Mouse (Mus musculus): ENCODE data around the gene Ccdc136.

Gene Ccdc136

DNA sequence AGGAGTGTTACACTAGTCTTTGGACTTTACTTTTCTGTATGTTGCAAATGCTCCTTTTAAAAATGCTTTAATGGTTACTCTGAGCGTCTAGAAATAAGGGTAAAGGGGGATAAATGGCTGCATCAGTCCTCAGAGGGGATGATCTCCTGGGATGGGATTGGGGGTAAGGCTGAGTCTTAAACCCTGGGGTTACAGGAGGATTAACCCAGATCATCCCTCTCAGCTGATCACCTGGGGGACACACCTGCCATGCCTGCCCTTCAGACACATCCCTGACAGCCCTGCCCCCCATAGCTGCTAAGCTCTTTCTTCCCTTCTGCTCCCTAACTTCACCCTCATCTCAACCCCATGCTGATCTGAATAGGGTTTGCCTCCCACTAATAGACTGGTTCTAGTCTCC, 1.8 kb upstream of the Ccdc136 start:
- no peak for DNase-seq (ENCODE audit: low spot score)

DNA sequence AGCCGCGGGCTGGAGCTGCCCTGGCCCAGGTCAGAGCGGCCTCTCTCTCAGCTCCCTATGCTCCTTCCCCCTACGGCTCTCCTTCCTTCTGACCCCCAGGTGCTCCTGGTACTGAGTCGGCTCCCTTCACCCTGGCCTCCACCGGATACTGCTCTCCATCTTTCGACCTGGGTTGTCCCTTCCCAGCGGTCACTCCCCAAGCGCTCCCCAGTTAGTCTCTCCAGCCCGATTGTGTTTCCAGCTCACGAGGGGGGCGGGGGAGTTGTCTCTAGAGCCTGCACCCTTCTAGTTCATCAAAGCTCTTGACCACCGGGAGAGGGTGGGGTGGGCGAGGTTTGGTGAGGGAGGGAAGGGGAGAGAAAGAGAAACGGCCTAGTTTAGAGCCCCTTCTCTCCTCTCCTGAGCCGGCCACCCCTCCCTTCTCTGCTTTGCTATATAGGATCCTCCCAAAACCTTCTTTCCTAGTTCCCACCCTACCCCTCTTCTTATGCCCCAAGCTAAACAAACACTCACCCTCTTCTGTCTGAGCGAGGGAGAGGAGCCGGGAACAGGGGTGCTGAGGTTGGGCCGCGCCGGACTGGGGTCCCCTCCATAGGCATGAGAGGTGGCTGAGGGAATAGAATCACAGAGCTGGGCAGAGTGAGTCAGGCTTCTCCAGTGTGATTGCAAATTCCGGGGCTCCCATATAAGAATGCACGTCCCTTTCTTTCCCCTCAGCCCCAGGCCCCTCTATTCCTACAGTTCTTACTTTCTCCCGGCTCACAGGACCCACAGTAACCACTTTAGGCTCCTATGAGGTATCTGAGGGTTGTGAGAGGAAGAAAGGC, 818 bp downstream of the Ccdc136 start:
- no peak for DNase-seq (ENCODE audit: low spot score)

DNA sequence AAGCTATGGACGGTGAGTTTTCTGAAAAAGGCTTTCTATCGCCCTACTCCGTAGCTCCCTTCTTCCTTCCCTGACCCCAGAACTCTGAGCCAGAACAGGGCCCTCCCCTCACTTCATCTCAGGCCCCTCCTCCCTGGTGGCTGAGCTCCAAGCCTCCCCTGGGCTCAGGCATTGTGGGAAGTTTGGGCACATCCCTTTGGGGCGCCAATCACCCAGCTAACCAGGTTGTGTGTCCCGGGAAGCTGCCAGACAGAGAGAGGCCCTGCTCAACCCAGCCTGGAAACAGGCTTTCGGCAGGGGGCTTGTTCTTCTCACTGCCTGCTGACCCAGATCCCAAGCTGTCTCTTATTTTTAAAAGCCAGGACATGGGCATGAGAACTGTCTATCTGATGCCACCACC, 1.5 kb downstream of the Ccdc136 start:
- no peak for DNase-seq (ENCODE audit: low spot score)

DNA sequence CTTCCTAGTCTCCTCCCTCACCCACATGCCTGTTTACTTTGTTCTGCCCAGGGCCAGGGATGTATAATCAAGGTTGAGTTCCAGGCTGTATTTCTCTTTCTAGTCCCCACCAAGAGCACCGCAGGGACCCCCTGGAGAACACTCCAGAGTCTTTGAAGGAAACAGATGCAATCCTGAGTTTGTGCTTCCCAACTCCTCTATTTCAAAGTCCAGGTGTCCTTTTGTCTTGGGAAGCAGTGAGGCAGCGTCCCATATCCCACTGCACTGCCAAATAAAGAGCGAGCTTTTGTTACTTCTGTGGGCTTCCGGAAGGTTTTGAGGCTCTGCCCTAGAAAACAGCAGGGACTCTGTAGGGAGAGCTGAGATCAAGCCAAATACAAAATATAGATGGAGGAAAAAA, 3.7 kb downstream of the Ccdc136 start:
- DNase-seq (ENCODE audit: low spot score), result no peak

DNA sequence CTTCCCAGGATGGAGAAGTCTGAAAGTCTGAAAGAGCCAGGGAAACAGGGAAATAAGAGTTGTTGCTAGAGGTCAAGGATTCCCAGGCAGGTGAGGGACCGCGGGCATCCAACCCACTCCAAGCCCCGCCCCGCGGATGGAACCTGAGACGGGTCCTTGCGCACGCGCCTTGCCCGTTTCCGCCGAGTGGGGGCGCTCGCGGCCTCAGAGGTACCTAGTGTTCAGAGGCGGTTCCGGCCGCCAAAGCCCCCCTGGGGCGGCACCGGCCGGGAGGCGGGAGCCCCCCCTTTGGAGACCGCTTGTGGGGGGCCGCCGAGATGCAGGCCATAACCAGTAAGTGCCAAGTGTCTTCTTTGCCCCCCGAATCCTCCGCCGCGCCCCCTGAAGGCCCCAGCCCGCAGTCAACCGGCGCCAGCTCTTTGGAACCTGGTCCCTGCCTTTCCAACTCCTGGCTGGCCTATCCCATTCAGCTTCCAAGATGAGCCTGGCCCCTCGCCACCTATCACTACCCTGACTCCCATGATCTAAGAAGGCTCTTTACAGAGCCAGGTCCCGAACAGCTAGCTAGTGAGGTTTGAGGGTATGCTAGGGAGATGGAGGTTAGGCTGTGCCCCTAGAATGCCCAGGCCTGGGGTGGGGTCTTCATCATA, 6.7 kb downstream of the Ccdc136 start:
- DNase-seq (ENCODE audit: low spot score), result no peak

DNA sequence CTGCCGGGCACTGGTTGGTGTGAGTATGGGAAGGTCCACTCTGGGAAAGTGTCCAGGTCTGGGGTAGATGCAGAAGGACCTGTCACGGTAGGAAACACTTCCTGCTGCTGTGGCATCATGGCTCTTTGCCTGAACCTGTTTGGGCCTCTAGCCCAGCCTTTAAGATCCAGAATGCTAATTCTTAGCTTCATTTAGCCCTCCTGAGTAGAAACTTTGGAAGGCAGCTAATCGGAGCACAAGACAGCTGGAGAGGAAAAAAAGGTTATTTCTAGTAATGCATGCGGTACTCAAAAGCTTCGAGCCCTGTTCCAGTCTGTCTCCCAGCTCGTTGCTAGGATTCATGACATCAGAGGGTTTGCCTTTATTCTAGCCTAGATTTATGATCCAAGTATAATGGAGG, 10.3 kb downstream of the Ccdc136 start:
- no peak for DNase-seq (ENCODE audit: low spot score)

DNA sequence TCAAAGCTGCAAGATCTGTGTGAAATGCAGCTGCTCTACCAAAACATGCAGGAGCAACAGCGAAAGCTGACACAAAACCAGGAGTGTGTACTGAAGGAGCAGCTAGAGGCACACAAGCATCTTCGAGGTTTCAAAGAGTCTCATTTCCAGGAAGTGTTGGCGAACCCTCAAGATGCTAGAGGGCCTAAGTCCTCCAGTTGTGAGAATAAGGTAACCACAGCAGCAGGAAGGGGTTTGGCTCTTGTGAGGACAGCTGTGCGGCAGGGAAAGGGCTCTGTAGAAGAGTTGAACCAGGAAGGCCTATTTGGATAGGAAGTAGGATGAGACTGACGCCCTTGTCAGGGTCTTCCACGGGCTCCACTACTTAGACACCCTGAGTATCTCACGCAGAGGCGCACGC, 19.3 kb downstream of the Ccdc136 start:
- no peak for DNase-seq (ENCODE audit: low spot score)

DNA sequence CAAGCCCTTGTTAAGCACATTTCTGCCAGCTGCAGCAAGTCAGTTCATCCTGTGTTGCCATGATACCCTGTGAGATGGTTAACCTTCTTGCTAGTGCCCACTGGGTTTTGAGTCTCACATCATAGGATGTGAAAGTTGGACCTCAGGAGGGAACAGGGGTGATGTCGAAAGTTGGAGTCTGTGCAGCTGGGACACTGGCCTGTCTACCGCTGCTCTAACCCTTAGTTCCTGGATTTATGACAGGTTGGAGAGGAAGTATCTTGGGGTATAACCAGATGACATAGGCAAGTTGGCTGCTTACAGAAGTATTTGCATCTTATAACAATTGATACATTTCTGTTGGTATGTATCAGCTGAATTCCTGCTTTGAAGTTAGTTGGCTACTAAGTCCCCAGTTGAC, 24.5 kb downstream of the Ccdc136 start:
- no peak for DNase-seq (ENCODE audit: low spot score)

DNA sequence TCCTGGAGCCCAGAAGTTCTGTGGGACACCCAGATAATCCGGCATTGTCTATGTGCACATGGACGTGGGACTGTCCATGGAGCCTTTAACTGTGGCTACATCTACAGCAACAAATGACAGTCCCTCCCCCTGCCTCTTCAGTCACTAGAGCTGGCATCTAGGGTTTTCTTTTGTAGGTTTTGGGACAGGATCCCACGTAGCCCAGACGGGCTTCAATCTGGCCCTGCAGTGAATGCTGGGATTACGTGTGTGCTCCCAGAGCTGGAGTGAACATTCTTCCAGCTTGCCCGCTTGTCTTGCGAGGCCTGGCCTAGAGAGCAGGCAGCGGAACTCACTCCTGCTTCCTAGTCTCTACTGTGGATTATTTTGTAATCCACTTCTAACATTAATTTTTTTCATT, 29.0 kb downstream of the Ccdc136 start:
- DNase-seq (ENCODE audit: low spot score), result no peak

DNA sequence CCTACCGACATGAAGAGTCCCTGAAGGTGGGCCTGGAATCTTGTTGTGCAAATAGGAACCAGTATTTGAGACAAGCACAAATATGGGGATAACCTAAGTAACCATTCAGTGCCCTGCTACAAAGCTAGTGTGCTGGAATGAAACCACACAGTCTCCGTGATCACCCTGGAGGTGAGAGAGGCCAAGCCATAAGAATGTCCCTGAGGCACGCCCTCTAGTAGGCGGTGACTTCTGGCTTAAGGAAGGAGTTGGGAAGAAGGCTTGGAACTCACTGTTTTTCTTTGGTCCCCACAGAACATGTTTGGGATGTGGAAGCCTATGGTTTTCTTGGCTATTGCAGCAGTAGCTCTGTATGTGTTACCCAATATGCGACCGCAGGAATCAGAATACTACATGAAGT, 30.2 kb downstream of the Ccdc136 start:
- no peak for DNase-seq (ENCODE audit: low spot score)

DNA sequence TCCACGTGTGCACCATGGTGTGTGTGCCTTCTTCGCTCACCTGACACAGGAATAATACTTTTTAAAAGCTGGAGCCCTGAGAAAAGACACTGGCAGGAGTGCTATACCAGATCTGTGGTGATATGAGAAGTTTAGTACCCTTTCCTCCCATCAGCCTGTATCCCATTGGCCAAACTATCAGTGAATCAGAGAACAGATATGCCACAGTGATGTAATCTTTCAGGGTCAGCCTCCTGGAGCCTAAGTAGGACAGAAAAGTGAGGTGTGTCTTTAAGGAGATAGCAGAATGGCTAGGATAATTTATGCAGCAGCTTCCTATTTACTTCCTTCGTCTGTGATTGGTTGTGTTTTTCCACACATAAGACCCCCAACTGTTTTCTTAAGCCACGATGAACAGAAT, 32.1 kb downstream of the Ccdc136 start:
- DNase-seq (ENCODE audit: low spot score), result no peak

DNA sequence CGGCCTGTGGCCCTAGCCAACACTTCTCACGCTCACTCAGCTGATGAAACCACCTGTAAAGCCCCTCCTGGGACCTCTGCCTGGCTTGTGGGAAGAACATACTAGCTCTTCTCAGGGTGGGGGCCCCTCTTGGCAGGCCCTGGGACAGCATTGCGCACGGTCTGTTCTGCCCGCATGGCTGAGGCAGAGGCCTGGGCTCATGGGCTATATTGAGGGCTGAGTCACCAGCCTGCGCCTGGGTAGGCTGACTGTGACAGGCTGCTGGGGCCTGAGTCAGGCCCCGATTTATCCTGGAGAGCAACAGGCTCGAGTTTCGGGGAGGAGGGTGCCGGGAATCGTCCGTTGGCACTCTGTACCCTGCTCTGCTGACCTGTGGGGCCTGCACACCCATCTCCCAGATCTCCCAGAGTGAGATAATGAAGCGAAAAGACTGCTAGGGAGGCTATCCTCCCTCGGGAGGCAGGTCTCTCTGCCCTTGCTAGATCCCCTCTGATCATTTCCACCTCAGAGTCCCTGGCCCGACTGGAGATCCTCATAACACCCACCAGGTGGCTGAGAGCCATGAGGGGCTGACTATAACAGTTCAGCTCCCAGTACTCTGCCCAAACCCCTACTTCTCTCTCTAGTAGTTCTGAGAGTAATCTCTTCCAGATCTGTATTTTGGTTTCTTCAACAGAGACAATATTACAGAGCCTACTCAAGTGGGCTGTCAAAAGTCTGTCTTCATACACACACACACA, 34.7 kb downstream of the Ccdc136 start:
- no peak for DNase-seq (ENCODE audit: low spot score)

DNA sequence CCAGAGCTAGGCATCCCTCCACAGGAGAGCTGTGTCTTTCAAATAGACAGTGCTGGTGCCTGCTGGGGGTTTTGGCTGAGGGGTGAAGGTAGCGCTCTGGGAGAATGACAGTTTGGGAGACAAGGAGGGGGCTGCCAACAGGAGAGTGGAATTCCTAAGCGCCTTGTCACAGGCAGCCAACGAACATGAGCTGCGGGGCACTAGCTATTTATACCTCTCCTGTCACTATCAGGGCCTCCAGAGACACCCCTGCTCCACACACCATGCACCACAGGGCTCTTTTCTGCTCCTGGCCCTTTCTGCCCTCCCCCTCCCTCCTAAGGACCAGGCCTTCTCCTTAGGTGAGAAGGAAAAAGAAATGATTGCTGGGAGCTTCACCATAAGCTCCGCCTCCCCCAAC, 35.4 kb downstream of the Ccdc136 start:
- DNase-seq (ENCODE audit: low spot score), result no peak

DNA sequence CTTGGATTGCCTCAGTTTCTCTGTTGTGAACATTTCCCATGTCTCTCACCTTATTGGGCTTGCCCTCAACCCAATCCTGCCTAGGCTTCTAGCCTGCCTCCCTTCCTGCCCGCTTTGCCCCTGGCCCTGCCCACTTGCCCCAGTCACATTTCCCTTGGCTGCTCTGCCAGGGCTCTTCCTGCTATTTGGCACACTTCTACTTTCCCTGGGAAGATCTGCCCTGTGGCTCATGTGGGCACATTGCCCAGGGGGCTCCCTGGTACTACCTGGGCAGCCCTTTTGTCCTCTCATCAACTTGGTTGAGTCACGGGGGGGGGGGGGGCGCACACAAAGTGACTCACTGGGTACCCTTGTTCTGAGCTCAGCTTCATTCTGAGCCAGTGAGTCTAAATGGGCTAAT, 36.0 kb downstream of the Ccdc136 start:
- no peak for DNase-seq (ENCODE audit: low spot score)

DNA sequence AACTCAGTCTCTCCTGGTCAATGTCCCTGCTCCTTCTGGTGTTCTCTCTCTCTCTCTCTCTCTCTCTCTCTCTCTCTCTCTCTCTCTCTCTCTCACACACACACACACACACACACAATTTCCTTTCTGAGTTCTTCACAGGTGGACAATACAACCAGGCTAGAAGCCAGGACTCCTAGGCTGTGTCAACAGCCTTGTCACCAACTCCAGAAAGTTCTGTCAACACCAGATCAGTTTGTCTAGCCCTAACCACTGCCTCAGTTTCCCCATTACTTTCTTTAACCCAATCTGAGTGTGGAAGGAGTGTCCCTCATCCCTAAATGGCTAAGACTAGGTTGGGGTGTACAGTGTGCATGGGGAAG, 36.5 kb downstream of the Ccdc136 start:
- no peak for DNase-seq (ENCODE audit: low spot score)

DNA sequence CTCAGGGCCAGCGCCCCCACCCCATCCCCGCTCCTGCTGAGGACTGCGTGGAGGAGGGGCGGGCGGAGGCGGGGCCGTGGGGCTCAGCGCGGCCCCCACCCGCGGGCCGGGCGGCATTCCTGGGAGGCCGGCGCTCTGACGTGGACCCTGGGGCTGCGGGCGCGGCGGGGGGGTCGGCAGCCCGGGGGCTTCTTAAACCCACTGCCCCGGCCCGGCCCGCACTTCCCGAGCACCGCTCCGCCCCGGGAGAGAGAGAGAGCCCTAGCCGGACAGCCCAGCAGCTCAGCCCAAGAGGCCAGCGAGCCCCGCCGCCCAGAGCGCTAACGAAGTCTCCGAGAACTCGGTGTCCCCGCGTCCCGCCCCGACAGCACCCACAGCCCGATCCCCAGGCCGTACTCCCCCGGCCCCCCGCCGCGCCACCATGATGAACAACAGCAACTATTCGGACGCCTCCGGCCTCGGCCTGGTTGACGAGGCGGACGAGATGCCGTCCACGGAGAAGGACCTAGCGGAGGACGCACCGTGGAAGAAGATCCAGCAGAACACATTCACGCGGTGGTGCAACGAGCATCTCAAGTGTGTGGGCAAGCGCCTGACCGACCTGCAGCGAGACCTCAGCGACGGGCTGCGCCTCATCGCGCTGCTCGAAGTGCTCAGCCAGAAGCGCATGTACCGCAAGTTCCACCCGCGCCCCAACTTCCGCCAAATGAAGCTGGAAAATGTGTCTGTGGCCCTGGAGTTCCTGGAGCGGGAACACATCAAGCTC, 37.1 kb downstream of the Ccdc136 start, which contains the start of gene Flnc:
TSS of gene Flnc (plus strand) at position 219 of the 766 bp plus-strand sequence.
- DNase-seq (ENCODE audit: low spot score), result no peak

DNA sequence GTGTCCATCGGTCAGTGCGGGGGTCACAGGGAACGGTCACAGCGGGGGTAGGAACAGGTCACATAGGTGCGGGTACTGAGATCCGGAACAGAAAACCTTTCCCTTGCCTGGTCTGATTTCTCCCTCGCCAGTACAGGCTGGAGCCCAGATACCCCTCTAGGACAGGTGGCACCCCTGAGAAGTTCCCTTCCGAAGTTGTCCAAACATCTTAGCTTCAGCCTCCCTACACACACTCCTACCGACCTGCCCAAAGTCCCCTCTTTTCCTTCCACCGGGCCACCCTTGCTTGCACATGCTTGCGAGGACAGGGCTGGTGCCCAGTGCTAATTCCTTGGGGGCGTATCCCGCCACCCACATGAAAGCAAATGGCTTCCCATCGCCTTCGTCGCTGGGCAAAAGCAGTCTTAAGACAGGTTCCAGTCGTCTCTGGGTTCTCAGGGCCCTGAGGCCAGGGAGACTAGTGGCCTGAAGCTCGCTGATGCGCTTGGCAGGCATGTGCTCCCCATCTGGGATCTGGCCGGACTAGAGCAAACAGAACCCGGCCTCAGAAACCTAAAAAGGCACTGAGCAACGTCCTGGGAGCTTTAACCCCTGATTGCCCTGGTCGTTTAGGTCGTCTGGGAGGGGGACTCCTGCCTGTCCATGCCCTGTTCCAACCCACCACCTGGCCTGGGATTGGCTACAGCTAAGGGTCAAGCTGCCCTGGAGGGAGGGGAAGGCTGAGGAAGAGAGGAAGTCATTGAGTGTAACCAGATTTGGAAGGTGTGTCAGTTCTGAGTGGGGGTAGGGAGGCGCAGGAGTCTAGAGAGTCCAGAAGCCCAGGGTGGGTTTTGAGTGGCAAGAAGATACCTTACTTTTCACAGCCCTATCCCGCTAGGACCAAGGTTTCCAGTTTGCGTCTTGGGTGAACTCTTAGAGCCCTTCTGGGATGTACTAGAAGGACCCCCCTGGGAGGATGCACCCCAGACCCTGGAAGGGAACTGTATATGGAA, 38.0 kb downstream of the Ccdc136 start:
- no peak for DNase-seq (ENCODE audit: low spot score)

DNA sequence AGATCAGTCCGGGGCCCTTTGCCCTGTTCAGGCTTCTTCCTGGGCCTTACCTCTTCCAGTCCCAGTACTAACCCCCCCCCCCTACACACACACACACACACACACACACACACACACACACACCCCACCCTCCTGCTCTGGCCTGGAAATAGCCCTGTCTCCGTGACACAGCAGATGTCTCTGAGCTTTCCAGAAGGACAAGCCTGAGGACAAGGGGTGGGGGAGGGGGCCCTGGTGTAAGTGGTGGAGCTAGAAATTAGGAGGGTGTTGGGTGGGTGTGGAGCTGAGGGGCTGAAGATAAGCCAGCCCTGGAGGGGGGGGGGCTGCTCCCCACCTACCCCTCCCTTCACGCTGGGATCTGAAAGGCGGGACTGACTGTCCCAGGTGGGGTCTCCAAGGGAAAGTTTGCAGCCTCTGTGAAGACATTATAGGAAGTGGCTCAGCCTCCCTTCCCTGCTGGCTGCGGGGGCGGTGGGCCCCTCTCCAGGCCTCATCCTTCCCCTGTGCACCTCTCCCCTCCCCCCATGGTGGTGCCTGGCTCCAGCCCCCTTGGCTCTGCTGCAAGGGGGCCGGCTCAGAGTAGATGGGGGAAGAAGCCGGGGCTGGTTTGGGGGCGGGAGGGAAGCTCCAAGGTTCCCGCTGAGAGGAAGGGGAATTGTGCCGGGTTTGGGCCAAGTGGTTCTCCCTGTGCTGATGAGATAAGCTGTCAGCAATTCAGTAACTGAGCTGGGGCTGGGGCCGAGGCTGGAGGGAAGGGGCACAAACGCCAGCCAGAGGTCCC, 39.0 kb downstream of the Ccdc136 start:
- DNase-seq (ENCODE audit: low spot score), result no peak

DNA sequence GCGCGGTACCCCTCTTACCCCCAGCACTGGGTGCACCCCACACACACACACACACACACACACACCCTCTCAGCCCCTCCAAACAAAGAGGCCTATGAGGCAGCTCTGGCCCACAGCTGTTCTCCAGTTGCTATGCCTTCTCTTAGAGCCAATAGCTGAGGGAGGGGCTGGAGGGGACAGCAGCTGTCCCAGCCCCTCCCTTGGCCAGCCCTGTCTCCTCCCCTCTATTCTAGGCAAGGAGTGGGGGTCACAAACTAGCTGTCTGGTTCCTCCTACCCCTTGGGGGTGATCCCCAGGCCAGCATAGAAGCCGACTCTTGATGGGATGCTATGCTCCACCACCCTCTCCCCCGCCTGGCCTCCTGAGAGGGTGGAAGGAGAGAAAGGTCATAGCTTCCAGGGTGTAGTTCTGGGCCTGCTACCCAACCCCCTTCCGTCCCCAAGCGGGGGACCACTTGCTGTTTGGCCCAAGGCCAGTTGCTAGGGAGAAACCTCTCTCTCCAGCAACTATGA, 39.9 kb downstream of the Ccdc136 start:
- DNase-seq (ENCODE audit: low spot score), result no peak

DNA sequence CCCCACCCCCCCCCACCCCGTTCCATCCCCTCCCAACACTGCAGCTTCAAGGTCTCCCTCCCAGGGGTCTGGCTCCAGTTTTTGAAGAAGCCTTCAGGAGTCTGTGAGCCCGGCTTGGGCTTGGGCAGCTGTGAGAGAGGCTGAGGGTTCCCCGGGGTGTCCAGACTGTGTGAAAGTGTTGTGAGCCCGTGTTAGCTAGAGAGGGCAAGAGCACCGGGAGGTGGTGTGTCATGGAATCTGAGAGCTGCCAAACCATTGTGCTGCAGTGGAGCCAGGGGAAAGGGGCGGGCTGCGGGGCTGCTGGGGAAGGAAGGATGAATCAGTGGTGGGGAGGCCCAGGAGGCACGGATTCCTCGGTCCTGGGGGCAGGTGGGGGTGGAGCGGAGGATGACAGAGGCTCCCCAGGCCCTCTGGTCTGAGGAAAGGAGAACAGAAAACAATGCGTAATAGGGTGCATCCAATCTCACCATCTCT, 40.4 kb downstream of the Ccdc136 start:
- no peak for DNase-seq (ENCODE audit: low spot score)

Measured in spleen, adult 12 weeks (tissue).